Mouse (Mus musculus): ENCODE results near the gene Kcns1.
"Not testable (repeated sequence)": the region's sequence is repeated elsewhere in the genome, so short reads cannot be mapped to it uniquely, and the experiment has no call there.

Kcns1 gene

GRCm38 (mm10) chr2:164170902-164171301, at the start of gene Kcns1:
Gene Kcns1, minus strand, starts transcription at chr2:164171113.
- DNase-seq (ENCODE audit: low spot score) = no peak

- DNase-seq (ENCODE audit: low spot score) = no peak
Measured at GRCm38 (mm10) chr2:164219295-164219694, 48.4 kb upstream of the Kcns1 start.

GRCm38 (mm10) chr2:164212711-164213110, 41.8 kb upstream of the Kcns1 start:
- no peak for DNase-seq (ENCODE audit: low spot score)

GRCm38 (mm10) chr2:164210892-164211291, 40.0 kb upstream of the Kcns1 start:
- DNase-seq (ENCODE audit: low spot score) = no peak

GRCm38 (mm10) chr2:164206676-164207075, 35.8 kb upstream of the Kcns1 start:
- DNase-seq (ENCODE audit: low spot score) = no peak

GRCm38 (mm10) chr2:164206011-164206410, 35.1 kb upstream of the Kcns1 start:
- not testable (repeated sequence) for DNase-seq (ENCODE audit: low spot score)

- no peak for DNase-seq (ENCODE audit: low spot score)
Measured at GRCm38 (mm10) chr2:164199626-164200327, 28.9 kb upstream of the Kcns1 start, which contains the start of gene Wfdc15a. Gene Wfdc15a, minus strand, starts transcription at chr2:164200130.

- DNase-seq (ENCODE audit: low spot score) = peak; percentile 24
Measured at GRCm38 (mm10) chr2:164196700-164196990, 25.7 kb upstream of the Kcns1 start.

- DNase-seq (ENCODE audit: low spot score) = no peak
Measured at GRCm38 (mm10) chr2:164195971-164196699, 25.2 kb upstream of the Kcns1 start.

GRCm38 (mm10) chr2:164194959-164195630, 24.2 kb upstream of the Kcns1 start:
- peak; percentile 84 for DNase-seq (ENCODE audit: low spot score)

GRCm38 (mm10) chr2:164192279-164192678, 21.4 kb upstream of the Kcns1 start:
- no peak for DNase-seq (ENCODE audit: low spot score)

GRCm38 (mm10) chr2:164190576-164190975, 19.7 kb upstream of the Kcns1 start, which contains the start of gene Wfdc12:
Gene Wfdc12, minus strand, starts transcription at chr2:164190608.
- peak; percentile 78 for DNase-seq (ENCODE audit: low spot score)

- no peak for DNase-seq (ENCODE audit: low spot score)
Measured at GRCm38 (mm10) chr2:164188722-164189121, 17.8 kb upstream of the Kcns1 start.

- DNase-seq (ENCODE audit: low spot score) = no peak
Measured at GRCm38 (mm10) chr2:164184145-164184719, 13.3 kb upstream of the Kcns1 start.

- DNase-seq (ENCODE audit: low spot score) = no peak
Measured at GRCm38 (mm10) chr2:164183340-164183739, 12.4 kb upstream of the Kcns1 start.

GRCm38 (mm10) chr2:164182692-164183255, 11.9 kb upstream of the Kcns1 start, which contains the start of gene Wfdc5:
Gene Wfdc5, minus strand, starts transcription at chr2:164182742.
- no peak for DNase-seq (ENCODE audit: low spot score)

- DNase-seq (ENCODE audit: low spot score) = no peak
Measured at GRCm38 (mm10) chr2:164180770-164181169, 9.9 kb upstream of the Kcns1 start.

- peak; percentile 47 for DNase-seq (ENCODE audit: low spot score)
Measured at GRCm38 (mm10) chr2:164180124-164180523, 9.2 kb upstream of the Kcns1 start.

- DNase-seq (ENCODE audit: low spot score) = no peak
Measured at GRCm38 (mm10) chr2:164177831-164178230, 6.9 kb upstream of the Kcns1 start.

- no peak for DNase-seq (ENCODE audit: low spot score)
Measured at GRCm38 (mm10) chr2:164175850-164176249, 4.9 kb upstream of the Kcns1 start.

- no peak for DNase-seq (ENCODE audit: low spot score)
Measured at GRCm38 (mm10) chr2:164174649-164175395, 3.9 kb upstream of the Kcns1 start.
